Mouse (Mus musculus) forebrain, embryonic 15.5 days (tissue): ENCODE measurements around the gene Tmem132c. TPM values are rescaled to one million over a fixed set of nuclear protein-coding genes. Genes with fewer than 3 reads are reported as not detected.

Experiments used
- ATAC-seq: fragments of 200-750 bp; cut with Nextera tagmentation; replicated peaks from 2 replicates; pipeline ENCODE4 v1.8.0; 2017; ENCODE audit warnings: mild to moderate bottlenecking, moderate TSS enrichment, moderate library complexity
- H3K27ac ChIP-seq: fragments of 300-500 bp; sonication (generic); replicated peaks from 2 replicates; pipeline ENCODE4 v1.5.1; 2015; ENCODE audit warnings: mild to moderate bottlenecking, inconsistent platforms
- H3K27me3 ChIP-seq: fragments of 300-500 bp; sonication (generic); 2 replicates; pipeline ENCODE4 v1.6.1; 2015; ENCODE audit warnings: inconsistent platforms
- H3K36me3 ChIP-seq: fragments of 300-500 bp; sonication (generic); 2 replicates; pipeline ENCODE4 v1.6.1; 2015; ENCODE audit warnings: mild to moderate bottlenecking, inconsistent platforms
- H3K4me1 ChIP-seq: fragments of 300-500 bp; sonication (generic); 2 replicates; pipeline ENCODE4 v1.6.1; 2015; ENCODE audit warnings: inconsistent platforms
- H3K4me2 ChIP-seq: fragments of 300-500 bp; sonication (generic); replicated peaks from 2 replicates; pipeline ENCODE4 v1.6.1; 2015; ENCODE audit warnings: mild to moderate bottlenecking, inconsistent platforms
- H3K4me3 ChIP-seq: fragments of 300-500 bp; sonication (generic); 2 replicates; pipeline ENCODE4 v1.5.1; 2015; ENCODE audit warnings: mild to moderate bottlenecking, inconsistent platforms
- H3K9ac ChIP-seq: fragments of 300-500 bp; sonication (generic); replicated peaks from 2 replicates; pipeline ENCODE4 v1.6.1; 2015; ENCODE audit warnings: mild to moderate bottlenecking, inconsistent platforms
- H3K9me3 ChIP-seq: fragments of 300-500 bp; sonication (generic); 2 replicates; pipeline ENCODE4 v1.6.1; 2016; ENCODE audit warnings: inconsistent platforms
- WGBS: fragments of 180-500 bp; shearing (Covaris S2); methylation state at CpG from one replicate; pipeline ENCODE4 v1.1.7; 2015; ENCODE audit warnings: mixed read lengths; 5-methylcytosine and 5-hydroxymethylcytosine counted together
- polyA plus RNA-seq: library from polyadenylated mRNA; unstranded; fragments of >200 nt; fragmentation: Nextera tagmentation; extraction: Ambion mirVana; gene quantifications from 2 replicates; pipeline ENCODE4 v1.2.1, GENCODE M21; 2015

Tmem132c gene
- polyA plus RNA-seq, 1 experiment from 2014 or later, result 7.5 TPM

DNA sequence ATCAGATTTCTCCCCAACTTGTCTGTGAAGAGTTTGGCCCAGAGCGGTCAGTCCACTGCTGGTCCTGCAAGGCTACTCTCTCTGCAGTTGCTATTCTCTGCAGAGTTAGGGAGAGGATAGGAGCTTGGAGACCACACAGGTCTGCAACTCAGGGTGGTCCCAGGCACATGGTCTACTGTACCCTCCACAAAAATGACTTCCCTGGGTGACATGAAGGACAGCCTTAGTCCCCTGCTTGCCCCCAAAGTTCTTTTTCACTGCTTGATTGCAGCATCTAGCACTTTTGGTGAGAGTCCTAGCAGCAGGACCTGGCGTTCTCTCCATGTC is 69.4 kb downstream of the Tmem132c start:
- Histone ChIP-seq H3K9me3 (no peaks in the 10 kb centered on the region), H3K27ac (no peak overlapping the region), H3K36me3 (no peaks in the 10 kb centered on the region), H3K4me2 (no peak overlapping the region), H3K27me3 (no peaks in the 10 kb centered on the region), H3K4me3 (no peak overlapping the region), H3K4me1 (no peaks in the 10 kb centered on the region), H3K9ac (no peak overlapping the region)
- WGBS, result 62% methylated on average over 2 of the region's 2 CpGs
- no peak for ATAC-seq

GRCm38 (mm10) chr5:127313634-127314033 is 72.0 kb downstream of the Tmem132c start:
- 78% methylated on average over 2 of the region's 2 CpGs for WGBS

DNA sequence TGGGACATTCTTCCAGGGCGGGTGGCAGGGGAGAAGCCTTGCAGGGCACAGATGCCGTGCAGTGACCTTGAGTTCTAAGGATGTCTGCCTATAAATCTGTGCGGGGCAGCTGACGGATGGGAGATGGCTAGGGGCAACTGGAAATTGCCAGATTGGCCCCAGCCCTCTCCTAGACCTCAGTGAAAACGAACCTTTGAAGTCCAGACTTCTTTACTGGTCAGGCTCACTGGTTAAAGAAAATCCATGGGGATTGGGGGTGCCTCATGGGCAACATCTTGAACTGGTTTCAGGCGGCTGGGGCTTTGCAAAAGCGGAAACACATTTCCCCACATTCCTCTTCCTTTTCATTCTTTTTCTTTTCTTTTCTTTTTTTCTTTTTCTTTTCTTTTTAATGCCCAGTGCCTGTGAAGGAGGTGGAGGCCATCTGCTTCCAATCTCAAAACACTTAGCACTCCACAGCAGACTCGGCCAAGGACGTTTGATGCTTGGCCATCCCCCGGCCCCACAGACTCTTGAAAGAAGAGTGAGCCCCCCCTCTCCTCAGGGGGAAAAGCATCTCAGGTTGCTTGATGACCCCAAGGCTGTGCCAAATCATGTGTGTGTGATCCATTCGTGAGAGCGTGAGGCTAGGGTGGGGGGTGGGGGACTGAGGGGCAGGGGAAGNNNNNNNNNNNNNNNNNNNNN is 77.6 kb downstream of the Tmem132c start:
- Histone ChIP-seq H3K4me2 (no peak overlapping the region), H3K27me3 (no peaks in the 10 kb centered on the region), H3K4me1 (peaks cover 26% of the 10 kb centered on the region), H3K27ac (no peak overlapping the region), H3K9me3 (no peaks in the 10 kb centered on the region), H3K4me3 (no peak overlapping the region), H3K36me3 (no peaks in the 10 kb centered on the region), H3K9ac (no peak overlapping the region)
- WGBS, result 29% methylated on average over 12 of the region's 12 CpGs
- no peak for ATAC-seq

More at GRCm38 (mm10) chr5:127313634-127314033, 72.0 kb downstream of the Tmem132c start:
- no peak overlapping the region for H3K9ac ChIP-seq
- no peaks in the 10 kb centered on the region for H3K36me3 ChIP-seq
- ATAC-seq, result no peak
- no peaks in the 10 kb centered on the region; the same call in 1 of the 2 replicates for H3K4me1 ChIP-seq
- no peaks in the 10 kb centered on the region for H3K27me3 ChIP-seq
- no peaks in the 10 kb centered on the region for H3K9me3 ChIP-seq
- H3K4me3 ChIP-seq, result no peak overlapping the region
- no peak overlapping the region for H3K4me2 ChIP-seq
- no peak overlapping the region for H3K27ac ChIP-seq

- ATAC-seq, result no peak
- H3K27ac ChIP-seq, result no peak overlapping the region
- no peaks in the 10 kb centered on the region for H3K36me3 ChIP-seq
- H3K4me3 ChIP-seq, result no peak overlapping the region
- no peak overlapping the region for H3K4me2 ChIP-seq
- H3K9ac ChIP-seq, result no peak overlapping the region
- WGBS, result 47% methylated on average over 2 of the region's 2 CpGs
- no peaks in the 10 kb centered on the region for H3K9me3 ChIP-seq
- peaks cover 21% of the 10 kb centered on the region for H3K4me1 ChIP-seq
- H3K27me3 ChIP-seq, result no peaks in the 10 kb centered on the region
These were observed 83.0 kb downstream of the Tmem132c start for GRCm38 (mm10) chr5:127324645-127325044.

DNA sequence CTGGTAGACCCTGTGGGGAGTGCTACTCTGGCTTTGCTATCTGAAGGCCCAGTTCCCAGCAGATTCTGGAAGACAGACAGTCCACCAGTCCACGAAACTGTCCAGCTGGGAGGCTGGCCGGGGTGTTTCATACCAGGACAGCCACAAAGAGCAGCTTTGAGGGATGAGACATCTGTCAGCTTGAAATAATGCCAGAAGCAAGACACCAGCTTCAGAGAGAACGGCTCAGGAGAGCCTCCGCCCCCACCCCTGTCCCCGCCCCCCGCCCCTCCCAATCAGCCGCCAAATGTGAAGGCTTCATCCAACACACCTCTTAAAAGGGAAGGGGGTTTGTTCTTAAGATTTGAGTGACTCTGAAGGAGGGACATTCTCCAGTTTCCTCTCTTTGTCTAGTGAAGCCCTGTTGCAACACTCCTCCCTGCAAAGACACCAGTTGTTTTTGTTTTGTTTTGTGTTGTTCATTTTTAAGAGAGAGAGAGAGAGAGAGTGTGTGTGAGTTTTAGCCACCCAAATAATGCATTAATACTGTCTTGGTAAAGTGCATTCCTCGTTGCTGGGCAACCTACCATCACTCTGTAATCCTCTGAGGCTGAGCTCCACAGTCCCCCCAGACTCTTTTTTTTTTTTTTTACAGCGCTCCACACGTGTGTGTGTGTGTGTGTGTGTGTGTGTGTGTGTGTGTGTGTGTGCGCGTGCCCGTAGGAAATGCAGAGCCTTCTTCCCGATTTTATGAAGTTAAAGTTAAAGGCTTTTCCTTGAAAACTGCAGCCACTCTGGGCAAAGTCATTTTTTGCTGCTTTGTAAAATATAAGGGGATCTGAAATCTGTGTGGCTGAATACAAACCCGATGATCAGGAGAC is 94.7 kb downstream of the Tmem132c start:
- Histone ChIP-seq H3K9me3 (no peaks in the 10 kb centered on the region), H3K4me2 (peak overlapping the region; percentile 26), H3K27ac (peak overlapping the region; percentile 59), H3K9ac (no peak overlapping the region), H3K4me1 (peaks cover 42% of the 10 kb centered on the region), H3K27me3 (no peaks in the 10 kb centered on the region), H3K36me3 (no peaks in the 10 kb centered on the region), H3K4me3 (no peak overlapping the region)
- 4% methylated on average over 14 of the region's 15 CpGs for WGBS
- peak; percentile 76 for ATAC-seq

DNA sequence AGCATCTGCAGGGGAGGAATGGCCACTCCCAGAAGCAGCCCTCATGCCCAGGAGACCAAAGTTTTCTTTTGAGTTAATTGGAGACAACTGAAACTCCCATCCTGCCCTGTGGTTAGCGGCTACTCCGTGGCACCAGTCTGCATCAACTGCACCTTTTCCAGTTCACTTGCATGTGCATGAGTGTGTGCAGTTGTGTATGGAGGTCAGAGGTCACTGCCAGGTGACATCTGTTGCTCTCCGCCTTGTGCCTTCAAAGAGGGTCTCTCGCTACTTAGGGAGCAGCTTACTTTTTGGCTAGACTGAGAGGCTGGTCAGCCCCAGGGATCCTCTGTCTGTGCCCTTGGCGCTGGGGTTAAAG is 95.3 kb downstream of the Tmem132c start:
- Histone ChIP-seq H3K4me3 (no peak overlapping the region), H3K27ac (peak overlapping the region; percentile 59), H3K9ac (no peak overlapping the region), H3K4me2 (peak overlapping the region; percentile 26; the same call in 1 of the 2 replicates), H3K4me1 (peaks cover 42% of the 10 kb centered on the region), H3K36me3 (no peaks in the 10 kb centered on the region), H3K9me3 (no peaks in the 10 kb centered on the region), H3K27me3 (no peaks in the 10 kb centered on the region)
- 14% methylated on average over 5 of the region's 5 CpGs for WGBS
- no peak for ATAC-seq

DNA sequence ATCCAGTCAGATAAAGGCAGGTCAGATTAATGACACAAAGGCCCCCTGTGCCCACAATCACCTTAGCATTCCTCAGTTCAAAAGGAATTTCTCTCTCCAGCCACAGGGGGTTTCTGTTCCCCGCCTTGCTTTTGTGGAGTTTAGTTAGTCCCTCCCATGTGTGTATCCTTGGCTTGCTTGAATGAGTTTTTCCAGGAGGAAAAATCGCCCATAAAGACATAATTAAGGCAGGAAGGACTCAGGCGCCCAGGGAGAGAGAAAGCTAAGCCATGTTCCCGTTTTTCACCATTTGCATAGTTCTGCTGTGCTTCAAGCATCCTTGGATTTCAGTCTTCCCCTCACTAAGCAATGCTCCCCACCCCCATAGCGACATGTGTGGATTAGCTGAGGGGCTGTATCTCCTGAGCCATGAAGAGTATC is 97.4 kb downstream of the Tmem132c start:
- 7% methylated on average over 5 of the region's 5 CpGs for WGBS
- Histone ChIP-seq H3K9ac (no peak overlapping the region; the same call in 1 of the 2 replicates), H3K27me3 (no peaks in the 10 kb centered on the region), H3K27ac (peak overlapping the region; percentile 5; the same call in 1 of the 2 replicates), H3K4me3 (no peak overlapping the region), H3K9me3 (no peaks in the 10 kb centered on the region), H3K4me1 (peaks cover 42% of the 10 kb centered on the region), H3K4me2 (no peak overlapping the region; the same call in 1 of the 2 replicates), H3K36me3 (no peaks in the 10 kb centered on the region)
- no peak for ATAC-seq

GRCm38 (mm10) chr5:127341158-127341557 is 99.5 kb downstream of the Tmem132c start:
- Histone ChIP-seq H3K9me3 (no peaks in the 10 kb centered on the region), H3K4me2 (no peak overlapping the region), H3K27ac (no peak overlapping the region), H3K27me3 (no peaks in the 10 kb centered on the region), H3K9ac (no peak overlapping the region), H3K4me1 (peaks cover 31% of the 10 kb centered on the region), H3K4me3 (no peak overlapping the region), H3K36me3 (no peaks in the 10 kb centered on the region)
- WGBS, result 32% methylated on average over 3 of the region's 3 CpGs
- no peak for ATAC-seq

GRCm38 (mm10) chr5:127344721-127345120 is 103.1 kb downstream of the Tmem132c start:
- no peak overlapping the region for H3K4me2 ChIP-seq
- no peaks in the 10 kb centered on the region for H3K9me3 ChIP-seq
- H3K9ac ChIP-seq, result no peak overlapping the region
- no peak overlapping the region for H3K27ac ChIP-seq
- WGBS, result 42% methylated on average over 2 of the region's 2 CpGs
- H3K36me3 ChIP-seq, result no peaks in the 10 kb centered on the region
- H3K4me3 ChIP-seq, result no peak overlapping the region
- ATAC-seq, result no peak
- no peaks in the 10 kb centered on the region for H3K27me3 ChIP-seq
- peaks cover 23% of the 10 kb centered on the region for H3K4me1 ChIP-seq

GRCm38 (mm10) chr5:127346364-127346763 is 104.8 kb downstream of the Tmem132c start:
- 79% methylated on average over 2 of the region's 2 CpGs for WGBS
- peaks cover 20% of the 10 kb centered on the region for H3K4me1 ChIP-seq
- no peak overlapping the region for H3K27ac ChIP-seq
- H3K4me2 ChIP-seq, result no peak overlapping the region
- H3K9ac ChIP-seq, result no peak overlapping the region
- ATAC-seq, result peak; percentile 48; the same call in 1 of the 2 replicates
- no peaks in the 10 kb centered on the region for H3K27me3 ChIP-seq
- H3K4me3 ChIP-seq, result no peak overlapping the region
- H3K9me3 ChIP-seq, result no peaks in the 10 kb centered on the region
- H3K36me3 ChIP-seq, result no peaks in the 10 kb centered on the region

GRCm38 (mm10) chr5:127347053-127347748 is 105.6 kb downstream of the Tmem132c start:
- Histone ChIP-seq H3K27me3 (no peaks in the 10 kb centered on the region), H3K27ac (peak overlapping the region; percentile 75), H3K9ac (no peak overlapping the region), H3K36me3 (no peaks in the 10 kb centered on the region), H3K4me1 (peaks cover 20% of the 10 kb centered on the region), H3K9me3 (no peaks in the 10 kb centered on the region), H3K4me3 (no peak overlapping the region), H3K4me2 (no peak overlapping the region)
- WGBS, result 25% methylated on average over 12 of the region's 12 CpGs
- peak; percentile 73 for ATAC-seq
